Mouse (Mus musculus) myocyte (in vitro differentiated cells): ENCODE measurements around the gene Pex11a. TPM values are rescaled to one million over a fixed set of nuclear protein-coding genes. Genes with fewer than 3 reads are reported as not detected.
"Not testable (repeated sequence)": the region's sequence is repeated elsewhere in the genome, so short reads cannot be mapped to it uniquely, and the experiment has no call there.

ENCODE experiments used
- H3K27me3 ChIP-seq: one replicate; pipeline ENCODE4 v1.6.1; 2011; ENCODE audit not compliant: control insufficient read depth, insufficient read depth, insufficient read length
- H3K36me3 ChIP-seq: one replicate; pipeline ENCODE4 v1.6.1; 2011; ENCODE audit not compliant: control insufficient read depth, insufficient read depth
- H3K4me2 ChIP-seq: one replicate; pipeline ENCODE4 v1.6.1; 2011; ENCODE audit warnings: low read depth, control low read depth
- H3K4me3 ChIP-seq: one replicate; pipeline ENCODE4 v1.5.1; 2011; ENCODE audit warnings: mild to moderate bottlenecking, control low read depth, moderate library complexity
- H3K79me2 ChIP-seq: one replicate; pipeline ENCODE4 v1.6.1; 2011; ENCODE audit not compliant: control insufficient read depth, insufficient read depth
- H3ac ChIP-seq: one replicate; pipeline ENCODE4 v1.6.1; 2011; ENCODE audit not compliant: control insufficient read depth, insufficient read length
- CEBPB ChIP-seq: IDR thresholded peaks from 2 replicates; pipeline ENCODE4 v1.6.1; 2011; ENCODE audit warnings: mild to moderate bottlenecking, moderate library complexity; ENCODE audit not compliant: poor library complexity, insufficient read depth, severe bottlenecking
- E2F4 ChIP-seq: IDR thresholded peaks from one replicate; pipeline ENCODE4 v1.6.1; 2011; ENCODE audit warnings: mild to moderate bottlenecking, control low read depth, moderate library complexity; ENCODE audit not compliant: insufficient read depth
- MAX ChIP-seq: IDR thresholded peaks from one replicate; pipeline ENCODE4 v1.6.1; 2011; ENCODE audit warnings: low read depth, mild to moderate bottlenecking, control low read depth
- MYOD1 ChIP-seq, 3 experiments: IDR thresholded peaks; one replicate each; pipeline ENCODE4 v1.6.1; 2011; ENCODE audit warnings: control low read depth in 2 of 3, low read depth in 2 of 3, mild to moderate bottlenecking in 2 of 3, moderate library complexity in 1 of 3; ENCODE audit not compliant: insufficient read length in 2 of 3, control insufficient read depth in 1 of 3
- MYOG ChIP-seq, 3 experiments: IDR thresholded peaks; one replicate each; pipeline ENCODE4 v1.6.1; 2011; ENCODE audit warnings: control low read depth in 2 of 3, low read depth in 2 of 3, mild to moderate bottlenecking in 2 of 3; ENCODE audit not compliant: insufficient read length in 2 of 3, control insufficient read depth in 1 of 3, insufficient read depth in 1 of 3
- POLR2A ChIP-seq: IDR thresholded peaks from one replicate; pipeline ENCODE4 v1.6.1; 2011; ENCODE audit warnings: low read depth, mild to moderate bottlenecking, control low read depth, moderate library complexity; ENCODE audit not compliant: insufficient read length
- POLR2AphosphoS2 ChIP-seq: IDR thresholded peaks from one replicate; pipeline ENCODE4 v1.6.1; 2011; ENCODE audit warnings: low read depth, control low read depth; ENCODE audit not compliant: insufficient read length
- REST ChIP-seq: IDR thresholded peaks from one replicate; pipeline ENCODE4 v1.6.1; 2011; ENCODE audit warnings: mild to moderate bottlenecking, control low read depth, moderate library complexity; ENCODE audit not compliant: insufficient read depth, insufficient read length
- SRF ChIP-seq: IDR thresholded peaks from one replicate; pipeline ENCODE4 v1.6.1; 2011; ENCODE audit warnings: low read depth; ENCODE audit not compliant: control insufficient read depth, insufficient read length
- TCF12 ChIP-seq: IDR thresholded peaks from one replicate; pipeline ENCODE4 v1.6.1; 2011; ENCODE audit warnings: mild to moderate bottlenecking, control low read depth; ENCODE audit not compliant: poor library complexity, insufficient read depth, severe bottlenecking
- TCF3 ChIP-seq: IDR thresholded peaks from one replicate; pipeline ENCODE4 v1.6.1; 2011; ENCODE audit warnings: low read depth, control low read depth; ENCODE audit not compliant: insufficient read length
- USF1 ChIP-seq: IDR thresholded peaks from one replicate; pipeline ENCODE4 v1.6.1; 2011; ENCODE audit warnings: low read depth, mild to moderate bottlenecking, control low read depth, moderate library complexity
- polyA plus RNA-seq: library from polyadenylated mRNA; unstranded; fragments of >200 nt; fragmentation: generic; extraction: Trizol; gene quantifications from one replicate; pipeline ENCODE4 v1.2.1, GENCODE M21; 2012; ENCODE audit warnings: missing spikeins

Pex11a gene
- polyA plus RNA-seq, result 5.9 TPM

GRCm38 (mm10) chr7:79742659-79743536 lies at the start of gene Pex11a, which contains the start of gene Wdr93:
Gene Pex11a (minus strand): TSS chr7:79743131.
Gene Wdr93 (plus strand): TSS chr7:79743163.
- H3K27me3 ChIP-seq, result no peaks in the 10 kb centered on the region
- TF ChIP-seq MYOG (IDR thresholded peaks at IDR 0.05; ENCODE audit: control insufficient read depth in 1 of 3, insufficient read depth in 1 of 3, insufficient read length in 2 of 3, low read depth in 2 of 3) (no peak), MYOD1 (IDR thresholded peaks at IDR 0.05; ENCODE audit: control insufficient read depth in 1 of 3, insufficient read length in 2 of 3, low read depth in 2 of 3) (peak in 1 of 3 experiments; percentile 18), SRF (peak; percentile 83), TCF12 (no peak), MAX (no peak), REST (no peak), CEBPB (no peak), POLR2AphosphoS2 (no peak), USF1 (no peak), POLR2A (peak; percentile 71), E2F4 (no peak), TCF3 (no peak)
- H3ac ChIP-seq, result peak within 1 kb of the TSS; percentile 78
- peak within 1 kb of the TSS; percentile 41 for H3K4me3 ChIP-seq
- no peaks in the 10 kb centered on the region for H3K79me2 ChIP-seq
- peak within 1 kb of the TSS; percentile 85 for H3K4me2 ChIP-seq
- H3K36me3 ChIP-seq, result no peaks in the 10 kb centered on the region

DNA sequence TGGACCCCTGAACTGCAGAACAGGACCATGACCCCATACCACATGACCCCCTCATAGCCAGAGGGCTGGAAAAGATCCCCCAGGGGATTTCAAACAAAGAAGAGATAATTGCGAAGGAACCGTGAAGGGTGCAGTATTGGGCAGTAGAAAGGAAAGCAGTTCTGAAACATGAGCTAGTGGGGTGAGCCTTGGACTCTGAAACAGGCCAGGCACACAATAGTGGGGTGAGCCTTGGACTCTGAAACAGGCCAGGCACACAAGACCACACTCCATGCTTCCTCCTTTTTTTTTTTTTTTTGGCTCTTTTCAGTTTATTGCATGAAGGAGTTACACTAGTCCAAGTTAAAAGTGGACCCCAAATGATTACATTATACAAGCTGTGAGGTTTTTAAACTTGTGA lies 46.9 kb upstream of the Pex11a start:
- not testable (repeated sequence) for H3K36me3 ChIP-seq, H3K4me3 ChIP-seq, H3K79me2 ChIP-seq, H3ac ChIP-seq, H3K4me2 ChIP-seq
- peaks cover 38% of the 10 kb centered on the region for H3K27me3 ChIP-seq

- H3K36me3 ChIP-seq, result no peaks in the 10 kb centered on the region
- H3ac ChIP-seq, result no peak overlapping the region
- H3K4me2 ChIP-seq, result peak overlapping the region; percentile 24
- H3K27me3 ChIP-seq, result peaks cover 11% of the 10 kb centered on the region
- no peak for TF ChIP-seq POLR2A
- no peak for TF ChIP-seq TCF12
- no peak for TF ChIP-seq MYOG (IDR thresholded peaks at IDR 0.05; ENCODE audit: control insufficient read depth in 1 of 3, insufficient read depth in 1 of 3, insufficient read length in 2 of 3, low read depth in 2 of 3)
- TF ChIP-seq USF1, result no peak
- TF ChIP-seq E2F4, result no peak
- TF ChIP-seq POLR2AphosphoS2, result no peak
- TF ChIP-seq MAX, result no peak
- TF ChIP-seq CEBPB, result no peak
- TF ChIP-seq TCF3, result no peak
- TF ChIP-seq REST, result no peak
- no peak for TF ChIP-seq MYOD1 (IDR thresholded peaks at IDR 0.05; ENCODE audit: control insufficient read depth in 1 of 3, insufficient read length in 2 of 3, low read depth in 2 of 3)
- no peak for TF ChIP-seq SRF
- H3K79me2 ChIP-seq, result no peaks in the 10 kb centered on the region
- H3K4me3 ChIP-seq, result no peak overlapping the region
These were observed 43.4 kb upstream of the Pex11a start for GRCm38 (mm10) chr7:79786295-79786694.

DNA sequence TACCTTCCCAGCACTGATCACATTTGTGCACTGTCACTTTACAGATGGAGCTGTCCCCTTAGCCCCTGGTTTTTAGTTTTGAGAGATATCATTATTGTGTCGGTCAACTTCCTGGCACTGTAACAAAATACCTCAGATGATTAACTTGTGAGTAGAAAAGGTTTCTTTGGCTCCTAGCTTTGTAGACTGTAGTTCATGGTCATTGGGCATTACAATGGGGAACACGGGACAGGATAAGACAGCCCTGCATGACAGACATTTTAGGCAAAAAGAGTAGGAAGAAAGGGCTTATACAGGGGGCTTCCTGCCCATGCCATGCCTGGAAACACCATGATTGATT lies 39.6 kb upstream of the Pex11a start:
- Histone ChIP-seq H3K4me3 (no peak overlapping the region), H3K36me3 (no peaks in the 10 kb centered on the region), H3K4me2 (no peak overlapping the region), H3K79me2 (no peaks in the 10 kb centered on the region), H3ac (no peak overlapping the region), H3K27me3 (no peaks in the 10 kb centered on the region)
- no peak for TF ChIP-seq TCF3
- no peak for TF ChIP-seq MYOD1 (IDR thresholded peaks at IDR 0.05; ENCODE audit: control insufficient read depth in 1 of 3, insufficient read length in 2 of 3, low read depth in 2 of 3)
- no peak for TF ChIP-seq E2F4
- no peak for TF ChIP-seq TCF12
- no peak for TF ChIP-seq MYOG (IDR thresholded peaks at IDR 0.05; ENCODE audit: control insufficient read depth in 1 of 3, insufficient read depth in 1 of 3, insufficient read length in 2 of 3, low read depth in 2 of 3)
- no peak for TF ChIP-seq POLR2AphosphoS2
- no peak for TF ChIP-seq POLR2A
- TF ChIP-seq REST, result no peak

- Histone ChIP-seq H3ac (no peak overlapping the region), H3K4me3 (peak overlapping the region; percentile 11)
These were observed 39.0 kb upstream of the Pex11a start for GRCm38 (mm10) chr7:79781826-79782515.

More at GRCm38 (mm10) chr7:79781826-79782515, 39.0 kb upstream of the Pex11a start:
- Histone ChIP-seq H3K27me3 (peaks cover 2% of the 10 kb centered on the region), H3K4me2 (peak overlapping the region; percentile 78), H3K79me2 (no peaks in the 10 kb centered on the region), H3K36me3 (no peaks in the 10 kb centered on the region)
- no peak for TF ChIP-seq TCF12
- TF ChIP-seq MYOD1 (IDR thresholded peaks at IDR 0.05; ENCODE audit: control insufficient read depth in 1 of 3, insufficient read length in 2 of 3, low read depth in 2 of 3), result no peak
- TF ChIP-seq CEBPB, result no peak
- no peak for TF ChIP-seq MAX
- no peak for TF ChIP-seq E2F4
- no peak for TF ChIP-seq REST
- TF ChIP-seq POLR2AphosphoS2, result no peak
- no peak for TF ChIP-seq POLR2A
- TF ChIP-seq TCF3, result no peak
- TF ChIP-seq MYOG (IDR thresholded peaks at IDR 0.05; ENCODE audit: control insufficient read depth in 1 of 3, insufficient read depth in 1 of 3, insufficient read length in 2 of 3, low read depth in 2 of 3), result no peak
- no peak for TF ChIP-seq SRF
- no peak for TF ChIP-seq USF1
